Mouse (Mus musculus) kidney, adult 9 months (tissue): ENCODE data around the gene Tmem150a.

Experiments
- DNase-seq: peaks from one replicate; pipeline ENCODE4 v3.0.0; 2022

The Tmem150a gene

GRCm38 (mm10) chr6:72352636-72353405 is 2.4 kb upstream of the Tmem150a start:
- DNase-seq = peak; percentile 58

DNA sequence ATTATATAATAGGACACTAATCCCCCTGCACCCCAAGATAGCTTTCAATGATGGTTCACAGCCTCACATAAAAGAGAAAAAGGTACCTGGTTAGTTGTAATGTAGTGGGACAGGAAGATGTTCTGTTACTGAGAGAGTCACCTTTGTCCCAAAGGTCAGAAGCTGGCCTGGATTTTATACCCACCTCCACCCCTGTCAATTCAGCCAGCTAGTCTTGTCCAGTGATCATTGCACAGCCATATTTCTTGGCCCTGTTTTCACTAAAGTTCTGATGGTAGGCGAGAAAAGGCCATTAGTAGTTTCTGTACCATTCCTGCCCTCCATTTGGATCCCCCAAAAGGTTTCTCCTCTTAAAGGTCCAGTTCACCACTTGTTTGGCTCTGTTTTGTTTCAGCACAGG is 1.2 kb upstream of the Tmem150a start:
- peak; percentile 54 for DNase-seq

GRCm38 (mm10) chr6:72356001-72356532 is 820 bp downstream of the Tmem150a start:
- DNase-seq = peak; percentile 74

DNA sequence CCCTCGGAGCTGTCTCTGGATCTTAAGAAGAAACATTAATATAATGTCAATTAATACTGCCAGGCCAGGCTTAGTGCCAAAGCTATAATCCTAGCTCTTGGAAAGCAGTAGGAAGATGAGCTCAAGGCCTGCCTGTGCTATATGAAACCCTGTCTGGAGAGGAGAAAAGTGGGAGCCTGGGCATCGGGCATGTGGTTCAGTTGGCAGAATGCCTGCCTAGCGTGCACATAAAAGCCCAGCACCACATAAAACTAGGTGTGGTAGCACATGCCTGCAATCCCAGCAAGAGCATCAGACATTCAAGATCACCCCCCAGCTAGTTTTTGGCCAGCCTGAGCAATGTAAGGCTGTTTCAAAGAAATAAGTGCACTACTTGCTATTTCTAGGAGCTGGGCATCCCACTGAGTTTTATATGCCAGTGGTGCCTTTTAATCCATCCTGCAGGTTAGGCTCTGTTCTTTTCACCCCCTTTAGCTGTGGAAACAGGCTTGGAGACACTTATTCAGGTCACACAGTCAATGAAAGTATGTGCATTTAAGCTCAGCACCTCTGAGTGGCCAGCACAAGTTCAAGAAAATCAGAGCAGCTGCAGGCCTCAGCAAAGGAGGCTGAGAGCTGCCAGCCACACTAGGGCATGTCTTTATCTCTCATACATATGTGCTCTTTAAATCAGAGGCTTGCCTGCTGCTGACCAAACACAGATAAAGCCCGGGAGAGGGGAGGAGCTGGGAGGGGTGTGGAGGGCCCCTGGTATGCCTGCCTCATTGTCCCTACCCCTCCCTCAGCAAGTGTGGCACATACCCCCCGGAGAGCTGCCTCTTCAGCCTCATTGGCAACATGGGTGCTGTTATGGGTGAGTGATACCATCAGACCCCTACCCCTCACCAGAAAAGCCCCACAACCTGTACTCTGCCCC is 2.2 kb downstream of the Tmem150a start:
- DNase-seq = peak; percentile 44

DNA sequence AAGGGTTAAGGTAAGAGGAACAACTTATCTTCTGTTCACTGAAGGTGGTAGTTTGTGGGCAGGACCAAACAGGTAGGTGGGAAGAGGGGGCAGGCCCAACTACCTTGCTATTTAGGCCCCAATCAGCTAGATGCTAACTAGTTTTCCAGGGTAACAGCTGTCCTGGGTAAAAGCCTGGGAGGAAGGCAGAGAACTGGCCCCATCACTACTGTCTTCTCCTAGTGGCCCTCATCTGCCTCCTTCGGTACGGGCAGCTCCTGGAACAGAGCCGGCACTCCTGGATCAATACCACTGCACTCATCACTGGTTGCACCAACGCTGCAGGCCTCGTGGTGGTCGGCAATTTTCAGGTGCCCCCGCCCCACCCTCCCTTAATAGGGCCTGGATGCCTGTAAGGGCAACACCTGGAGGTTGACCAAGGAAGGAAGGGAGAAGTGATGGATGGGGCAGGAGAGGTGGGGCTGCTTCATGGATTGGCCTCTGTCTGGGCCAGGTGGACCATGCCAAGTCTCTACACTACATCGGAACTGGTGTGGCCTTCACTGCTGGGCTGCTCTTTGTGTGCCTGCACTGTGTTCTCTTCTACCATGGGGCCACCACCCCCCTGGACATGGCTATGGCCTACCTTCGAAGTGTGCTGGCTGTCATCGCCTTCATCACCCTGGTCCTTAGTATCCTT is 3.0 kb downstream of the Tmem150a start:
- DNase-seq = no peak

GRCm38 (mm10) chr6:72359343-72359742 is 4.1 kb downstream of the Tmem150a start:
- DNase-seq = no peak

GRCm38 (mm10) chr6:72359891-72360598 is 4.8 kb downstream of the Tmem150a start:
- peak; percentile 90 for DNase-seq

DNA sequence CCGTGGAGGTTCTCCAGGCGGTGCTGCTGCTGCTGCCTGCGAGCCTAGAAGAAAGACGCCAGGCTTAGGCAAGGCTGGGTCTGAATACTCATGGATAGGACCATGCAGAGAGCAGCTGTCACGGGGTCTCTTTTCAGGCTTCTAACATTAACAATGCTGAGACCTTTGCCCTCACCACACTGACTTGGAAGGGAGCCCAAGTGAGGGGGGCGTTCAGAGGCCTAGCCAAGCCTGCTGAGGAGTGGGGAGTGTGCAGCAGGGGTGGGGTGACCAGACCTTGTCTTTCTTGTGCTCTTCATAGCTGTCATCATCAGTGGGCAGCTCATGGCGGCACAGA is 5.3 kb downstream of the Tmem150a start:
- DNase-seq = peak; percentile 88

DNA sequence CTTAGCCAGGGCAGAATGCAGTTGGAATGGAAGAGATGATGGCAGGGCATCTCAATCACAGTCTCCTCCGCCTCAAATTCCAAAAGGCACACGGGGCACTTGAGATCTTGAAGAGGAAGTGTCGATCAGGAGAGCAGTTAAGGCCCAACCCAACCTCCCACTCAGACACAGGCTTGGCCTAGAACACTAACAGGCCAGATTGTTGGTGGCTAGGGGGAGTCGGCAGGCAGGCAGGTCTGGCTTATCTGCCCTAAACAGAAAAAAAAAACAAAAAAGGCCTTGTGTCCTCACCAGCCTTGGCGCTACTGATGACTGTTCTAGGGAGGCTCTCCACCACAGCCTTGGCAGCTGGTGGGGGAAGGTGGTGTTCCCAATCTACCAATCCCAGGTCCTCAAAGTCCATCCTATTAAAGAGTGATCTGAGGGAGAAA is 5.9 kb downstream of the Tmem150a start:
- DNase-seq = no peak

DNA sequence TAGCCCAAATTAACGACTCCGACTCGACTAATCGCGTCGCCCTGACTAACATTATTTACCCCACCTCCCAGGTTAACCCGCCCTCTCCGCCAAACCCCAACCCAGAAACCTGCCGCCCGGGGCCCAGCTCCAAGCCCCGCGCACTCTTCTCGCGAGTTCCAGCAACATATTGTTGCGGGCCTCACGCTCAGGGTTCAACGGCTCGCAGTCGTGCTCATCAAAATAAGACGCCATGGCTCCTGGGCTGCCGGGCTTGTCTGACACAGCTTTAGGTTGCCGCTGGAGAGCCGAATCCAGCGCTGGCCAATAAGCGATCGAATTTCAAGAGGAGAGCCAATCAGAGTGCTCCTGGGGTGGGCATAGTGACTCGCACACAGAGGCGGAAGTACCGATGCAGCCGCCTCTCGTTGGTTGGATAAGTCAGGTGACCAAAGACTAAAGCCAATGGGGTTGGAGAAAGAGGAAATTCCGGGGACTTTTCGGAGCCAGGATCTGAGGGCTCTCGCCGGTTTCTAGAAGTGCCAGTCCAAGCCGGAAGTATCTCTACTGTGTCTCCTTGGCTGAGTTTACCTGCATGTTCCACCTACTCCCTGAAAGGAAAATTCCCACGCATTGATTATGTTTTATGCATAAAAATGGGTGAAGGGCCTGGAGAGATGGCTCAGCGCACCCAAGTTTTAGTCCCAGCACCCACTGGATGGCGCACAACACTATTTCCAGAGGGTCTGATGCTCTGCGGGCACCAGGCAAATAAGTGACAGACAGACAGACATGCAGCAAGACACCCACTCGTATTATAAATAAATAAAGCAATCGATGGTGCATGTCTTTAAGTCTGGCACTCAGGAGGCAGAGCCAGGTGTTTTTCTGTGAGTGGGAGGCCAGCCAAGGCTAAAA is 7.1 kb downstream of the Tmem150a start:
- DNase-seq = peak; percentile 99

DNA sequence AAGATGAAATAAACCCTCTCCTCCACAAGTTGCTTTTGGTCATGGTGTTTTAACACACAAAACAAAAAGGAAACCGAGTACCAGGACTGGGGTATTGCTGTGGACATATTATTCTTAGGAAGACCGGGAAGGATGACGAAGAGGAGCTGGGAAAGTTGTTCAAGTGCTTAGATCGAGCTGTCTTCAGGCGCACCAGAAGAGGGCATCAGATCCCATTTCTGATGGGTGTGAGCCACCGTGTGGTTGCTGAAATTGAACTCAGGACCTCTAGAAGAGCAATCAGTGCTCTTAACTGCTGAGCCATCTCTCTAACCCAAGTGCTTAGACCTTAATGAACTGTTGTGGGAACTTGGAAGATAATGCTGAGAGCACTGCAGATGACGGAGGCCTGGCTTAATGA is 8.8 kb downstream of the Tmem150a start:
- peak; percentile 31 for DNase-seq

GRCm38 (mm10) chr6:72364985-72365384 is 9.7 kb downstream of the Tmem150a start:
- peak; percentile 46 for DNase-seq

DNA sequence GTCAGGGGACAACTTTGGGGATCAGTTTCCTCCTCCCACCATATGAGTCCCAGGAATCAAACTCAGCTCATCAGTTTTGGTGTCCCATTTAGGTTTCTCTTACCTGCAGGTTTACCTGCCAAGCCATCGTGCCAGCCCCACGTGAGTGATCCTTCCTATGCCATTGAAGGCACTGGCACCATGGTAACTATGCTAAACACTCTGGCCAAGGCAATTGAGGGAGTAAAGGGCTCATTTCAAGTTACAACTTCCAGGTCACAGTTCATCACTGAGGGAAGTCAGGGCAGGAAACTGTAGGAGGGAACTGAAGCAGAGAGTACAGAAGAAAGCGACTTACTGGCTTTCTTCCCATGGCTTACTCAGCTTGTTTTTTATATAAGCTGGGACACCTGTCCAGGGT is 11.1 kb downstream of the Tmem150a start:
- no peak for DNase-seq

DNA sequence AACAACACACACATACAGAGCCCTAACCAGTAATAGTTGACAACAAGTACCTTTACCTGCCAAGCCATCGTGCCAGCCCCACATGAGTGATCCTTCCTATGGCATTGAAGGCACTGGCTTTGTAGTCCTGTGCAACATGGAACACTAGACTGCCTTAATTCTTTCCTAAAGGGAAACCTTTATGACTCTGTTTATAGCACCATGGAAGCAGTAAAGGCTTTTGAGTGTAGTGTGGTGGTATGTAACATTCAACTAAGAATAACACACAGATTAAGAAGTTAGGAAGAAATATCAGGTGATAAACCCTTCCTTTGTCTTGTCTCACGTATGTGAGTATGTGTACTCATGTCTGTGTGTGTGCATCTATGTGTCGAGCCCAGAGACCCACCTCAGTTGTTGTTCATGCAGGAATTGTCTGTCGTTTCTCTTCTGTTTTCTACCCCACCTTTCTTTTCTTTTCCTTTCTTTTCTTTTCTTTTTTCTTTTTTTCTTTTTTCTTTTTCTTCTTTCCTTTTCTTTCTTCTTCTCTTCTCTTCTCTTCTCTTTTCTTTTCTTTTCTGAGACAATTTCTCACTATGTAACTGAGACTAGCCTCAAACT is 11.7 kb downstream of the Tmem150a start, which contains the start of gene Rnf181:
Gene Rnf181 (minus strand): TSS at position 113 of the 600 bp plus-strand sequence.
- no peak for DNase-seq

GRCm38 (mm10) chr6:72367460-72367974 is 12.3 kb downstream of the Tmem150a start:
- DNase-seq = no peak

DNA sequence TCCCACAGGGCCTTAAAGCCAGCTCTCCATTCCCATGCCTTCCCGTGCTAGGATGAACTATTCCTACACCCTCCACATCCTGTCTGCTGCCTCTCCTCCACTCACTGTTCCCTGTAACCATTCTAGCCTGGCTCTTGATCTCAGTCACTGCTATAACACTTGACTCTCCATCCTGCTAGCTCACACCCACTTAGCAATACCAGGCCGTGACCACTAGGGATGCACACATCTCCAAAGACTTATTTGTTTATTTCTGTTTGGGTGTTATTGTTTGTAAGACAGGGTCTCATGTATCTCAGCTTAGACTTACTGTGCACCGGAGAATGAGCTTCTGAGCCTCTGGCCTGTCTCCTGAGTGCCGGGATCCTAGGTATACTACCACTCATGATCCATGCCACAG is 14.3 kb downstream of the Tmem150a start:
- DNase-seq = no peak

- no peak for DNase-seq
These were observed 14.8 kb downstream of the Tmem150a start for GRCm38 (mm10) chr6:72370091-72370490.

DNA sequence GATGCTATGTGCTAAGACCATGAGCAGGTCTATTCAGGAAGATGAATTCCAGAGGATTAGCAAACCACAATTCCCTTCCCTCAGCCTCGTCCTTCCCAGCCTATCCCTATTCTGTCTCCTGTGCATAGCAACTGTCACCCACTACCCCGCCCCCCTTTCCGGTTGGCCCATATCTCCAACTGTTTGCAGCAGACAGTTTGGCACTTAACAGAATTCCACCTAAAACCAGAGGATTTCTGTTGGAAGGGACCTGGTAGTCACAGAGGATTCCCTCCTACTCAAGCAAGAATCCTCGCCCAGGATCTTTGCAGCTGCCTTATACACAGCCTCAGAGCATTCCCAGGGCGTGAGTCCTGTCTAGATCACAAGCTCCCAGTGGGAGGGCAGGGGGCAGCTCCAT is 15.9 kb downstream of the Tmem150a start:
- DNase-seq = no peak

DNA sequence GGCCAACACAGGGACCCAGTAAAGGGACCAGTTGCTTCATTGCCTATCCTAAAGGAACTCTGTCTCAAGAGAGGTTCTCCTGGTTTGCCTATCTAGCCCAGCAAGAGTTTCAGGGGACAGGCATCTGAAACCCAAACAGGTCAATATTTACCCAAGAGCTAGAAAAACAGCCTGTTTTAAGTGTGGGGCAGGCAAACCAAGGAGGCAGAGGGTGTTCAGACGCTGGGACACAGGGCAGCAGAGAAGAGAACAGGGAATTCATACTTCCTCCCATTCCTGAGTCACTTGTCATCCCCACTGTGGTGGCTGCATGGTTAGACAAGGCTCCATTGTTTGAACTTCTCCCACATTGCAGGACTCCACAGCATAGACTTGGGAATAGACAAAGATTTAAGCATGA is 16.3 kb downstream of the Tmem150a start:
- no peak for DNase-seq

DNA sequence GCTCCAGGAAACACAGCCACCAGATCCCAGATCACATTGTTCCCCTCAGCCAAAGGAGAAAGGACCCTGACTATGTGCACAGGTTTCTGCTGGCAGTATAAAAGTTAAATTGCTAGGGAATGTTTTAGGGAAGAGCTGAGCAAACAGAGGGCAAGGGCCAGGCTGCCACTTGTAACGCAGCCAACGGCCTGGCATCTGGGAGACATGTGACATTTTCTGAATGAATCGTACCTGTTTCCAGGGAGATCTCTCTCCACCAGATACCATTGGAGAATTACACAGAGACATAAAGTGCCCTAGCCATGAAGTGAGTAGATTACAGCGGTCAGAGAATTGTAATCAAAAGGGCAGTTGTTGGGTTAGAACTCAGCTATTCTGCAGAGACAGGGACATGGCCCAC is 17.9 kb downstream of the Tmem150a start:
- DNase-seq = no peak

GRCm38 (mm10) chr6:72374206-72374605 is 19.0 kb downstream of the Tmem150a start:
- DNase-seq = no peak
